Mouse (Mus musculus) G1E (cell line): ENCODE results near the gene Ddi2. TPM values are rescaled to one million over a fixed set of nuclear protein-coding genes. Genes with fewer than 3 reads are reported as not detected.

Experiments
- ATAC-seq: 2 replicates; pipeline ENCODE4 v1.8.0; 2016; ENCODE audit warnings: mild to moderate bottlenecking; ENCODE audit not compliant: insufficient number of reproducible peaks, poor library complexity, low FRiP score, severe bottlenecking; ENCODE audit errors: extremely low read depth
- DNase-seq: peaks from one replicate; pipeline ENCODE4 v3.0.0; 2012; ENCODE audit warnings: low spot score
- H3K27me3 ChIP-seq: 2 replicates; pipeline ENCODE4 v1.6.1; 2012; ENCODE audit warnings: mild to moderate bottlenecking, low read length, inconsistent platforms; ENCODE audit not compliant: insufficient read depth
- H3K36me3 ChIP-seq: replicated peaks from 2 replicates; pipeline ENCODE3; 2012; ENCODE audit warnings: mild to moderate bottlenecking, inconsistent platforms
- H3K4me1 ChIP-seq: 2 replicates; pipeline ENCODE4 v1.6.1; 2012; ENCODE audit warnings: low read depth, low read length, inconsistent platforms, mixed read lengths; ENCODE audit not compliant: insufficient read depth
- H3K4me3 ChIP-seq: 2 replicates; pipeline ENCODE4 v1.5.1; 2012; ENCODE audit warnings: low read depth, mild to moderate bottlenecking, inconsistent platforms, low read length, moderate library complexity, mixed read lengths
- H3K9me3 ChIP-seq: replicated peaks from 2 replicates; pipeline ENCODE4 v1.6.1; 2012; ENCODE audit warnings: inconsistent platforms
- CTCF ChIP-seq: IDR thresholded peaks from 2 replicates; pipeline ENCODE4 v1.5.1; 2012; ENCODE audit warnings: low read depth, low read length, inconsistent platforms, mixed read lengths
- GATA1 ChIP-seq: IDR thresholded peaks from 2 replicates; pipeline ENCODE4 v1.6.1; 2012; ENCODE audit warnings: borderline replicate concordance, low read length, inconsistent platforms, mixed read lengths
- GATA2 ChIP-seq: IDR thresholded peaks from 2 replicates; pipeline ENCODE4 v1.6.1; 2012; ENCODE audit warnings: low read depth, low read length, inconsistent platforms, borderline replicate concordance
- POLR2AphosphoS5 ChIP-seq: IDR thresholded peaks from 2 replicates; pipeline ENCODE4 v1.6.1; 2012; ENCODE audit warnings: low read depth, low read length, inconsistent platforms; ENCODE audit not compliant: insufficient replicate concordance
- TAL1 ChIP-seq: conservative IDR thresholded peaks from 2 replicates; pipeline ENCODE4 v1.6.1; 2012; ENCODE audit warnings: low read depth, low read length, inconsistent platforms, mixed read lengths
- polyA plus RNA-seq: library from polyadenylated mRNA; stranded (reverse); fragments of >175 nt; gene quantifications from 2 replicates; pipeline ENCODE4 v1.2.3, GENCODE M21; 2012
- total RNA-seq, 2 experiments: library from RNA; stranded (forward) in 1 of 2; stranded (reverse) in 1 of 2; fragments of 200-1000 nt in 1 of 2; fragments of >200 nt in 1 of 2; fragmentation: Nextera tagmentation in 1 of 2; gene quantifications; 2 replicates each; pipeline ENCODE4 v1.2.3; 2014 to 2017

Gene Ddi2
- total and polyA plus RNA-seq, 3 experiments: 17.8 to 45.4 (median 27.9) TPM

DNA sequence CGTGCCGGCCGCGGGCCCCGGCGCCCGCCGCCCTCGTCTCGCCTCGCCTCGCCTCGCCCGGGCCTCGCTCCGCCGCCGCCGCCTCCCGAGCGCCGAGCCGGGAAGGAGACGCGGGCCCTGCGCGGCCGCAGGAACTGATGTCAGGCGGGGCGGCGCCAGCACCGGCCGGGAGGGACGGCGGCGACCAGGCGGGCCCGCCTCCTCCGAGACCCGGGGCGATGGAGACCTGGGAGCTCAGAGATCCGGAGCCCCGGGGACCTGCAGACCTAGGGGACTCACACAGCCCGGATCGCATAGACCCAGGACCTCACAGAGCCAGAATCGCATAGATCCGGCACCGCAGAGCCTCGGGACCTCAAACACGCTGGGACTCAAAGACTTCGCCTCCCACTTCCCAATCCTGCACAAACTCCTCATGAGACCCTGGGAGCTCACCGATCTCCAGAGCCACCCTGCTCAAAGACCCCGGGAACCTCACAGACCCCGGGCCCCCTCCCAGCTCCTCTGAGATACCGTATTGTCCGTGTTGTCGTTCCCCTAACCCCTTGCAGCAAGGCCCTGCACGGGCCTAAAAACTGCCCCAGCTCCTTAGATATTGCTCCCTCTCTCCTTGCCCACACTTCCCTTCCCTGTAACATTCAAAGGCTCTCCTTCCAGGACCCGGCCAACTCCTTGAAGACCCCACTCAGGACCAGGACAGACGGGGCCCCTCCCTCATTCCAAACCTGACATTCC, 59.0 kb downstream of the Ddi2 start:
- DNase-seq: peak; percentile 91
- H3K9me3 ChIP-seq: no peaks in the 10 kb centered on the region
- H3K4me3 ChIP-seq: peak overlapping the region; percentile 81
- H3K36me3 ChIP-seq: peaks cover 27% of the 10 kb centered on the region
- H3K27me3 ChIP-seq: peaks cover 2% of the 10 kb centered on the region
- peaks cover 28% of the 10 kb centered on the region for H3K4me1 ChIP-seq
- TF ChIP-seq GATA1: no peak
- no peak for TF ChIP-seq POLR2AphosphoS5
- no peak for TF ChIP-seq TAL1
- TF ChIP-seq GATA2: no peak
- TF ChIP-seq CTCF: no peak
- peak; percentile 38 for ATAC-seq

DNA sequence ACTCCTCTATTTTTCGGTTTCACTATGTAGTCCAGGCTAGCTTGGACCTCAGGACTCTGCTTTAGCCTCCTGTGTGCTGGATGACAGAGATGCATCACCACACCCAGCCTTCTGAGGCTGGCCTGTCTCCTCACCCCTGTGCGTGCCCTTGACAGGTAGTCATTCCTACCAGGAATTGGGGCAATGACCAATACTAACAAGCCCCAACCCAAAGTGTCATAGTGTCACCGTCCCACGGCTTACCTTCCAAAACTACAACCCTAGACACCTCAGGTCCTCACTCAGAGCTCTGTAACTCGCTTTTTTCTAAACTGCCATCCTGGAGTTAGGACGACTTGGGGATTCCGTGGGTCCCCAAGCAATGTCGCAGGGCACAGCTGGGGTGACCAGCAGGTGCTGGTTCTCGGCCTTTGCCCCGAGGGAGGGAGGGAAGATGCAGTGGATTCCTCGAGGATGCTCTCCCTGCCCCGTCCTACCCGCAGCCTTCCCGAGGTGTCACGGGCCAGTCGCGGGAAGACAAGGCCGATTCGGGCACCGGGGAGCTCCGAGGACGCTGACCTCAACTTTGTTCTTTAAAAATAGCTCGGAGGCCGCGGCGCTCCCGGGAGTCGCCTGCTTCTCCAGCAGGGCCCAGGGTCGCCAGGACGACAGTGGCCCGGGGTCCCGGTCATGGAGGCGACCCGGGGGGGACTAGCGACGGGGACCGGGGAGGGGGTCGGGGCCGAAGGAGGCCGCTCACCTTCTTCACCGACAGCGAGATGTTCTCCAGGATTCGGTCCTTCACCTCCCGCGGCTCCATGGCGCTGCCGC, 59.9 kb downstream of the Ddi2 start:
- no peak for TF ChIP-seq TAL1
- TF ChIP-seq GATA1: no peak
- TF ChIP-seq CTCF: no peak
- DNase-seq (peak; percentile 35), ATAC-seq (no peak)
- peaks cover 2% of the 10 kb centered on the region for H3K27me3 ChIP-seq
- H3K4me3 ChIP-seq: peak overlapping the region; percentile 81
- H3K4me1 ChIP-seq: peaks cover 36% of the 10 kb centered on the region
- H3K36me3 ChIP-seq: peaks cover 35% of the 10 kb centered on the region
- H3K9me3 ChIP-seq: no peaks in the 10 kb centered on the region

DNA sequence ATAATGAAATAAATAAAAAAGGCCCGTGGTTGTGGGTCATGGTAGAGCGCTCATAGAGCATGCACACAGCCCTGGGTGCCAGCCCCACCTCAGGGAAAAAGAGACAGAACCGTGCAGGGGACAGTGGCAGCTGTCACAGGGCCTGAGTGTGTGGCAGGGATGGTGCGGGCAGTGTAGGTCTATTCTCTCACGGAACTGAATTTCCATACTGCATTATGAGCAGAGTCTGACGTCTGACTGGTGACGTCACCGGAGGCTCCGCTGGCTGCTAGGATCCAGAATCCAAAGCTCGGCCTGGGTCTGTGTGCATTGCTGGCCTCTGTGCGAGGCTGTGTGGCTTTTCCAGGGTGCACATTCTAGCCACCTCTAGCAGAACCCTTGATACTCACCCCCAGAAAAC, 62.3 kb downstream of the Ddi2 start:
- Histone ChIP-seq H3K36me3 (peaks cover 56% of the 10 kb centered on the region), H3K27me3 (peaks cover 1% of the 10 kb centered on the region; the same call in 1 of the 2 replicates), H3K4me3 (no peak overlapping the region), H3K4me1 (peaks cover 48% of the 10 kb centered on the region), H3K9me3 (no peaks in the 10 kb centered on the region)
- ATAC-seq (no peak), DNase-seq (no peak)
- TF ChIP-seq CTCF (no peak), TAL1 (no peak), GATA1 (no peak), POLR2AphosphoS5 (no peak), GATA2 (no peak)

DNA sequence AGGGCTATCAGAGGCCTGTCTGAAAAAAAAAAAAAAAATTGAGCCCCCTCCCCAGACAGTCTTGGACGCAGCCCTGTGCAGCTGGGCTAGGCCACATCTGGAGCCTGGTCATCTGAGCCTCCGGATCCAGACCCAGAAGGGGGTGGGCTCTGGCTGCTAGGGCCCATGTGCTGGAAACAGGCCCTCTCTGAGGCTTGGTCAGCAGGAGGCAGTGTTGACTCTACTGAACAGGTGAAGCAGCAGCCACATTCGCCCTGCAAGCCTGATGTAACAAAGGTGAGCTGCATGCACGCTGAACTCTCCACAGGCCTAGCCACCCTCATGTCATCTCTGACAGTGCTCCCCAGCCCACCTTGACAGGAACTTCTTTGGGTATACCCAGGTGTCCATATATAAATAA, 63.5 kb downstream of the Ddi2 start:
- DNase-seq (no peak), ATAC-seq (no peak)
- Histone ChIP-seq H3K4me1 (peaks cover 45% of the 10 kb centered on the region), H3K36me3 (peaks cover 59% of the 10 kb centered on the region), H3K9me3 (no peaks in the 10 kb centered on the region), H3K27me3 (no peaks in the 10 kb centered on the region), H3K4me3 (no peak overlapping the region)
- TF ChIP-seq POLR2AphosphoS5: no peak
- no peak for TF ChIP-seq CTCF
- no peak for TF ChIP-seq TAL1
- no peak for TF ChIP-seq GATA2
- no peak for TF ChIP-seq GATA1

DNA sequence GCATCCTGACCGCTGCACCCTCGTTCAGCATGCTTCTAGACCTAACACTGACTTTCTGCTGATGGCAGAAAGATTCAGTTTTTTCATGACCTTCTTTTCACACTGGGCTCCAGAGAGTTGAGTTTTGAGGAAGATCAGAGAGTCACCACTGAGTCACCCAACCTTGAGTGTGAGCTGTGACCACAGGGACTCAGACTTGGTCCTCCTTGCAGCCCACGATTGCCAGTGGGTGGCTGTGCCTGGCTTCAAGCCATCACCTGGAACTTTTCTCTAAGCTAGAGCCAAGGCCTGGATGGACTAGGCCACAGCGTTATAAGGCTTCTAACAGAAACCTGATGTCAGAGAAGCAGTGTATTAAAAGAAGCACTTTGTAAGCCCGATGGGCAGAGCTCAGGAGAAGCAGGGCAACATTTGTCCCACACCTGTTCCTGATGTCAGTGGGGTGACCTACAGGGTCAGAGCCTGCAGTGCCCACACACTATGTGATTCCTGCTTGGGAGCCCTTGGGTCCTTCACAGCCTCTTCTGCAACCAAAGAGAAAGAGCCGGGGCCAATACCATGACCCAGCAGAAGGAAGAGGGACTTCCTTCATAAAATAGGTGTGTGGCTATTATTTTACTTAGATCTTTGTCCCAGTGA, 64.3 kb downstream of the Ddi2 start:
- Histone ChIP-seq H3K27me3 (no peaks in the 10 kb centered on the region), H3K9me3 (no peaks in the 10 kb centered on the region), H3K4me3 (no peak overlapping the region), H3K4me1 (peaks cover 39% of the 10 kb centered on the region), H3K36me3 (peaks cover 65% of the 10 kb centered on the region)
- no peak for ATAC-seq
- no peak for DNase-seq
- TF ChIP-seq GATA1 (no peak), CTCF (no peak), TAL1 (no peak), GATA2 (no peak), POLR2AphosphoS5 (no peak)

DNA sequence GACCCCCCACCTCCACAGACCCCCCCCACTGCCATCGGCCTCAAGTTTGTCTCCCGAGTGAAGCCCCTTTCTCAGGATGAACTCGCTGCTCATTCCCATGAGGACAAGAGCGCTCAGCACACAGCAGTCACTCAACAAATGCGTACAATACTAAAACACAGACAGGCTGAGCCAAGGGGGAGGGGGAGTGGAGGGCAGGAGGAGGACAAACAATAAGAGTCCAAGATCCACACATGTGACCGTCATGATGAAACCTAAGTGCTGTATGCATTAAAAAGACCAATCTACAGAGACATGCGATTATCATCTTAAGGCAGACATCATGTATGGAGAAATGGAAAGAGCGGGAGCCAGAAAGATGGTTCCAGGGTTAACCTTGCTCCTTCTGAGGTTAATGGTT, 66.3 kb downstream of the Ddi2 start:
- Histone ChIP-seq H3K27me3 (no peaks in the 10 kb centered on the region), H3K36me3 (peaks cover 81% of the 10 kb centered on the region), H3K9me3 (no peaks in the 10 kb centered on the region), H3K4me1 (peaks cover 25% of the 10 kb centered on the region), H3K4me3 (no peak overlapping the region)
- DNase-seq (no peak), ATAC-seq (no peak)
- TF ChIP-seq GATA1: no peak
- TF ChIP-seq CTCF: no peak
- no peak for TF ChIP-seq TAL1
- TF ChIP-seq GATA2: no peak
- no peak for TF ChIP-seq POLR2AphosphoS5
